Comparison of ENCODE assay signal across 10 mouse cellular contexts in genomic region chr5:49348511-49348910, GRCm38 (mm10).
"Had no signal": no experiment of that assay in that cellular context is flagged by ENCODE, and none has a peak within 500 bp of the region (broad histone marks: within the 10 kb centered on the region; RNA-seq: fewer than 3 reads in every experiment).

No protein-coding gene starts in this region.

- DNase-seq: right cerebral cortex, postnatal 14 days; right cerebral cortex, postnatal 25 days; right cerebral cortex, postnatal 4 days; spleen, adult 18-20 months; thymus, adult 18-20 months; thymus, adult 2 months; thymus, postnatal 14 days; thymus, postnatal 25 days; thymus, postnatal 36 days; thymus, postnatal 4 days had no signal
